Mouse (Mus musculus) lung, adult 2 months (tissue): ENCODE measurements around the gene Zc3hav1. TPM values are rescaled to one million over a fixed set of nuclear protein-coding genes. Genes with fewer than 3 reads are reported as not detected.

ENCODE experiments used
- DNase-seq: peaks from one replicate; pipeline ENCODE4 v3.0.0; 2022
- H3K4me1 ChIP-seq: fragments of 200-500 bp; 2 replicates; pipeline ENCODE4 v1.6.1; 2011; ENCODE audit warnings: low read length; ENCODE audit not compliant: control insufficient read depth, insufficient read depth
- H3K4me3 ChIP-seq: fragments of 200-500 bp; replicated peaks from 2 replicates; pipeline ENCODE3; 2011; ENCODE audit warnings: low read depth, mild to moderate bottlenecking, control low read depth, low read length; ENCODE audit errors: extremely low read depth
- CTCF ChIP-seq: fragments of 200-500 bp; IDR thresholded peaks from 2 replicates; pipeline ENCODE4 v1.5.1; 2011; ENCODE audit warnings: mild to moderate bottlenecking, low read length, control low read depth; ENCODE audit not compliant: insufficient read depth
- POLR2A ChIP-seq: fragments of 200-500 bp; IDR thresholded peaks from 2 replicates; pipeline ENCODE4 v1.6.1; 2011; ENCODE audit warnings: low read depth, mild to moderate bottlenecking, control low read depth, low read length, borderline replicate concordance; ENCODE audit errors: extremely low read depth
- WGBS: fragments of 180-500 bp; shearing (Covaris S2); methylation state at CpG from one replicate; pipeline ENCODE4 v1.1.7; 2018; 5-methylcytosine and 5-hydroxymethylcytosine counted together
- polyA plus RNA-seq: library from polyadenylated mRNA; depleted of rRNA; stranded (reverse); fragments of >200 nt; gene quantifications from 2 replicates; pipeline ENCODE4 v1.2.3, GENCODE M21; 2012; rRNA removed

Gene Zc3hav1
- polyA plus RNA-seq: 22.3 and 24.6 TPM in 2 replicates

DNA sequence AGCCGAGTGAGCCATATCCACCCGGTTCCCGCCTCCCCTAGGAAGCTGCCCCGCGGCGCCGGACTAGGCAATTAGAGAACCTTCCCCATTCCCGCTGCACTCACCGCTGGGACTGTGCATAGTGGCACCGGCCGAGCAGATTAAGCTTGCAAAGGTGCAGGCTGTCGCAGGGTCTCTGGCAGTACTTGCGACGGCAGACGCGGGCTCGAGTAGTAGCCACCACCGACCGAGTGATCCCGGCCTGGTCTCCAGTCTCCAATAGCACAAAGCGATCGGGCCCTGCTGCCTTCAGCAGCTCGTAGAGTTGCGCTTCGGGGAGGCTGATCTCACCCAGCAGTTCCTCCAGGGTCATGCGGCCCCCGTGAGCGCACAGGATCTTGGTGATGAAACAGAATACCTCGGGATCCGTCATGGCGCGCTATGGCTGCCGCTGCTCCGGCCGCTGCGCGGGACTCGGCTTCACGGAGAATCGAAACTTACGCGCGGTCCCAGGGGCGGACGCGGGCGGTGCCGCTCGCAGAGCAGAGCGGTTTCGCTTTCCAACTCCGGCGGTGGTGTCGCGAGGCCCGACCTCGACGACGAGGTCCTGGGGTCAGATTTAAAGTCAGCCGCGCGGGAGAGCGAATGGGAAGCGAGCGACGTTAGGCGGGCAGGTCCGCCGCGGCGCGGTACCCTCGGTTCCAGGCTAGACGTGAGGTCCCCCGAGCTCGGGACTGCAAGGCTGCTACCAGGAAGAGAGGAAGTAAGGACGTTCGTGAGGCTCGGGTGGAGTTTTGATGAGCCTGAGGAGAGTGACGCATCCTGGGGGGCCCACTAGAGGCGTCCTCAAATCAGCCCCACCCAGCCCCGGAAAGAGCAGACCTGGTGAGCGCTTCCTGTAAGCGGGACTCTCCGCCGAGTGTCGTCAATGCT, at the start of gene Zc3hav1:
Gene Zc3hav1, minus strand, starts transcription at position 793 of the 912 bp plus-strand sequence.
- WGBS: under 1% methylated on average over 87 of the region's 87 CpGs
- TF ChIP-seq POLR2A: peak; percentile 78
- TF ChIP-seq CTCF: no peak
- peak within 1 kb of the TSS; percentile 70 for H3K4me3 ChIP-seq
- peak; percentile 90 for DNase-seq
- peaks cover 21% of the 10 kb centered on the region; the same call in 1 of the 2 replicates for H3K4me1 ChIP-seq

DNA sequence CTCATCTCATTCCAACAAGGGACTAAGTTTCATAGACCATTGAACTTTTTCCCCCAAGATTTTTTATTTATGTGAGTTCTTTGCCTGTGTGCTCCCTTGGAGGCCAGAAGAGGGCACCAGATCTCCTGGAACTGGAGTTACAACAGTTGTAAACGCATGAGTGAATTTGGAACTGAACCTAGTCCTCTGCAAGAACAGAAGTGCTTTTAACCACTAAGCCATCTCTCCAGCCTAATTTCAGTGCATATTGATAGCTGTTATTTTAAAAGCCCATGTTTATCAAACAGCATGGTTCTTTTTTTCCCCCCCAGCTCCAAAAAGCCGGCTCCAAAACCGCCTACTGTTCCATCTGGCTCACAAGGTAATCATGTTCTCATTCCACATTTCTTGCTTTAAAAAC, 35.3 kb upstream of the Zc3hav1 start:
- 81% methylated on average over 3 of the region's 3 CpGs for WGBS
- no peak overlapping the region for H3K4me3 ChIP-seq
- H3K4me1 ChIP-seq: no peaks in the 10 kb centered on the region
- TF ChIP-seq CTCF: peak; percentile 40; the same call in 1 of the 2 replicates
- TF ChIP-seq POLR2A: no peak
- DNase-seq: no peak

GRCm38 (mm10) chr6:38381129-38381771, 26.8 kb upstream of the Zc3hav1 start, which contains the start of gene Ttc26:
Gene Ttc26, plus strand, starts transcription at chr6:38381469.
- Histone ChIP-seq H3K4me1 (no peaks in the 10 kb centered on the region; the same call in 1 of the 2 replicates), H3K4me3 (peak within 1 kb of the TSS; percentile 66)
- TF ChIP-seq POLR2A: peak; percentile 40; the same call in 1 of the 2 replicates
- no peak for TF ChIP-seq CTCF
- under 1% methylated on average over 26 of the region's 26 CpGs for WGBS
- DNase-seq: peak; percentile 84

GRCm38 (mm10) chr6:38380764-38381128, 26.3 kb upstream of the Zc3hav1 start:
- TF ChIP-seq CTCF (no peak), POLR2A (no peak)
- DNase-seq: no peak
- under 1% methylated on average over 4 of the region's 4 CpGs for WGBS
- Histone ChIP-seq H3K4me1 (no peaks in the 10 kb centered on the region; the same call in 1 of the 2 replicates), H3K4me3 (peak overlapping the region; percentile 66)

DNA sequence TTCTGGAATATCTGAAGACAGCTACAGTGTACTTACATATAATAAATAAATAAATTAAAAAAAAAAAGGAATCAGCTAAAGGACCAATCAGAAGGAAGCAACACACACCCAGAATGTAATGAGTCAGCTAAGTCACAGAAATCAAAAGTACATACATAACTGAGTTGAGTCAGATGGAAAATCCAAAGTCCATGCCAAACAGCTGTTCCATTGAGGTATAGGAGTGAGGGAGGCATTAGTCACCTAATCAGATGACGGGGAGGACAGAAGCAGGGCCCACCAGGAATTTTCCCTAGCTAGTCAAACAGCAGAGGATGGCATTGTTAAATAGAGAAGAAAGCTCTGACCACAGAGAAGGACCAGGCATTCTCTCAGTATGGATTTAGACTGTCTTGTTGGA, 19.9 kb upstream of the Zc3hav1 start:
- no peaks in the 10 kb centered on the region for H3K4me1 ChIP-seq
- H3K4me3 ChIP-seq: no peak overlapping the region
- no peak for TF ChIP-seq POLR2A
- no peak for TF ChIP-seq CTCF
- WGBS: 63% methylated on average over 1 of the region's 1 CpGs
- DNase-seq: no peak

GRCm38 (mm10) chr6:38369945-38370344, 15.5 kb upstream of the Zc3hav1 start:
- WGBS: 73% methylated on average over 3 of the region's 3 CpGs
- H3K4me1 ChIP-seq: no peaks in the 10 kb centered on the region
- DNase-seq: no peak
- H3K4me3 ChIP-seq: no peak overlapping the region
- 0 out of 2 replicates have a peak, but pooled peaks have one; percentile 1 for TF ChIP-seq CTCF
- no peak for TF ChIP-seq POLR2A

- Histone ChIP-seq H3K4me1 (no peaks in the 10 kb centered on the region), H3K4me3 (no peak overlapping the region)
- TF ChIP-seq CTCF: no peak
- no peak for TF ChIP-seq POLR2A
- no peak for DNase-seq
These were observed 9.7 kb upstream of the Zc3hav1 start for GRCm38 (mm10) chr6:38364121-38364520.

- DNase-seq: no peak
- 63% methylated on average over 4 of the region's 4 CpGs for WGBS
- Histone ChIP-seq H3K4me1 (no peaks in the 10 kb centered on the region), H3K4me3 (no peak overlapping the region)
- TF ChIP-seq CTCF (no peak), POLR2A (no peak)
These were observed 9.0 kb upstream of the Zc3hav1 start for GRCm38 (mm10) chr6:38363370-38363769.

DNA sequence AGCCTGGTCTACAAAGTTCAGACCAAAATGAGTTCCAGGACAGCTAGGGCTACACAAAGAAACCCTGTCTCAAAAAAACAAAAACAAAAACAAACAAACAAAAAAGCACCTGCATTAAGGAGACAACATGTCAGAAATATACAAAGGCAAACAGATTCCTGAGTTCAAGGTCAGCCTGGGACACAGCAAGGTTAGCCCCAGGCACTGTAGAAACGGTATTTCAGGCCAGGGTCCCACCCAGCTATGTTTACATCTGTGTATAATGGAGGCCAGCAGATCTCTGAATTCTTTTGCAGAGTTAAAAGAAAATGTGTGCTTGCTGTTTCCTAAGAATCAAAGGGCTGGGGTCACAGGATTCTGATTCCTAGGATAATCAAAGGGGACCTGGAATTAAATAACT, 7.5 kb upstream of the Zc3hav1 start:
- TF ChIP-seq CTCF: no peak
- no peak for TF ChIP-seq POLR2A
- DNase-seq: no peak
- Histone ChIP-seq H3K4me1 (no peaks in the 10 kb centered on the region), H3K4me3 (no peak overlapping the region)
- 35% methylated on average over 1 of the region's 1 CpGs for WGBS

- no peak overlapping the region for H3K4me3 ChIP-seq
- no peaks in the 10 kb centered on the region for H3K4me1 ChIP-seq
- WGBS: 85% methylated on average over 4 of the region's 4 CpGs
- no peak for TF ChIP-seq CTCF
- TF ChIP-seq POLR2A: no peak
- DNase-seq: no peak
These were observed 6.7 kb upstream of the Zc3hav1 start for GRCm38 (mm10) chr6:38361065-38361464.
